Mouse (Mus musculus) E14TG2a.4 (cell line): Measurements from ENCODE around the gene Hadhb.

Experiments used
- H3K27me3 ChIP-seq: 2 replicates; pipeline ENCODE4 v1.6.1; 2014; ENCODE audit warnings: low read length, control low read depth; ENCODE audit not compliant: insufficient read depth
- H3K36me3 ChIP-seq: 2 replicates; pipeline ENCODE4 v1.6.1; 2014; ENCODE audit warnings: low read length, control low read depth; ENCODE audit not compliant: insufficient read depth
- H3K4me1 ChIP-seq: replicated peaks from 2 replicates; pipeline ENCODE4 v1.6.1; 2014; ENCODE audit warnings: low read depth, low read length, control low read depth
- H3K4me3 ChIP-seq: replicated peaks from 2 replicates; pipeline ENCODE4 v1.5.1; 2014; ENCODE audit warnings: mild to moderate bottlenecking, low read length
- H3K9me3 ChIP-seq: 2 replicates; pipeline ENCODE4 v1.6.1; 2014; ENCODE audit warnings: low read length, control low read depth
- CTCF ChIP-seq: conservative IDR thresholded peaks from 2 replicates; pipeline ENCODE4 v1.5.1; 2014; ENCODE audit warnings: low read length
- NANOG ChIP-seq: IDR thresholded peaks from 2 replicates; pipeline ENCODE4 v1.6.1; 2014; ENCODE audit warnings: borderline replicate concordance, low read length, mixed read lengths
- POU5F1 ChIP-seq: IDR thresholded peaks from 2 replicates; pipeline ENCODE4 v1.6.1; 2014; ENCODE audit warnings: low read length, borderline replicate concordance

Hadhb gene

DNA sequence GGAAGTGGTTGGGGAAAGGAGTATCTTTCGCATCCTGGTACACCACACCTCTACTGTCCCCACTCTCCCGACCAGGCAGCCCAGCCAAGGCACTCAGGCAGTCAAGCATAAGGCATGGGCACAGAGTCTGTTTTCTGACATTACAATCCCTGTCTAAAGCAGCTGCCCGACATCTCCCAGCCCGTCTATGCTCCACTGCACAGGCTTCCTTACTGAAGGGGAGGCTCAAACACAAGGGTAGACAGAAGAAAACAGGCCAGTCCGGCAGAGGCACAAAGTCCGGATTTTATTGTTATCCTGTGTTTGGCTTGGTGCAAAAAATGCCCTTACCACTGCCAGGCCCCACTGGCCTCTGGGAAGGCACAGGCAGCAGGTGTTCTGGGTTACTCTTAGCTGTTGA is 35.9 kb upstream of the Hadhb start:
- peaks cover 12% of the 10 kb centered on the region for H3K27me3 ChIP-seq
- no peaks in the 10 kb centered on the region for H3K9me3 ChIP-seq
- peaks cover 78% of the 10 kb centered on the region for H3K36me3 ChIP-seq
- no peak overlapping the region for H3K4me3 ChIP-seq
- peaks cover 39% of the 10 kb centered on the region for H3K4me1 ChIP-seq
- no peak for TF ChIP-seq POU5F1
- TF ChIP-seq CTCF, result no peak
- TF ChIP-seq NANOG, result no peak

DNA sequence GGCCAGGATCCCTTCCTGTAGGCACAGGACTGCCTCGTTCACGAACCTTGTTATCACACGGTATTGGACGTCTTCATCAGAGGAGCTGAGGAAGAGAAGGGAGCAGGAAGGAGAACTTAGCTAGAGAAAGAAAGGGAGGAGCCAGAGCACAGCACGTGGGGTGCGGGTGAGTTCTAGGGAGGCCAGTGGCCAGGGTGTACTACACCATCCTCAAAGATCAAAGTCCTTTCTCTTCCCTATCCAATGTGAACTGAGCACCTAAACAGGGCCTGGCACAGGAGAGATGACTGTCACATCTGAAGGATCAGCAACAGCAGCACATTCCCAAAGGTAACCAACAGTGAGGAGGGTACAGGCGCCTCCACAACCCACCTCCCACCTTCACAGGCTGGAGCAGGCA is 34.9 kb upstream of the Hadhb start:
- Histone ChIP-seq H3K4me3 (no peak overlapping the region), H3K36me3 (peaks cover 87% of the 10 kb centered on the region), H3K27me3 (peaks cover 7% of the 10 kb centered on the region), H3K9me3 (no peaks in the 10 kb centered on the region), H3K4me1 (peaks cover 35% of the 10 kb centered on the region)
- TF ChIP-seq NANOG (no peak), POU5F1 (no peak), CTCF (no peak)

DNA sequence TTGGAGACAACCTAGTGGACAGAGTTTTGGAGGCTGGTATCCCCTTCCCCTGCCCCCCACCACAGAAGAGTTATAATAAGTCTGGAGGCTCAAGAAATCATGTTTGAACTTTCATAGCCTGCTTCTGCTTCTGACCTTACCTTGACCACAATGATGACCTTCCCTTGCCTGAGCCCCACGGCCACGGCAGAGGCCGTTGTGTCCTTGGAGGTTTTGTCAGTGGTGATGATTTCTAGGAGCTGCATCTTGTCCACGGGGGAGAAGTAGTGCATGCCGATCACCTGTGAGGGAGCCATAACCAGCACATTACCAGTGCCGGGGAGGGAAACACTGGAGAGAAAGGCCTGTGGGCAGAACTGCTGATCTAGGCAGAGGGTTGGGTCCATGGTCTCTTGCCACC is 32.6 kb upstream of the Hadhb start:
- Histone ChIP-seq H3K27me3 (no peaks in the 10 kb centered on the region), H3K9me3 (no peaks in the 10 kb centered on the region), H3K36me3 (peaks cover 99% of the 10 kb centered on the region), H3K4me1 (peaks cover 21% of the 10 kb centered on the region), H3K4me3 (no peak overlapping the region)
- no peak for TF ChIP-seq POU5F1
- no peak for TF ChIP-seq CTCF
- no peak for TF ChIP-seq NANOG

DNA sequence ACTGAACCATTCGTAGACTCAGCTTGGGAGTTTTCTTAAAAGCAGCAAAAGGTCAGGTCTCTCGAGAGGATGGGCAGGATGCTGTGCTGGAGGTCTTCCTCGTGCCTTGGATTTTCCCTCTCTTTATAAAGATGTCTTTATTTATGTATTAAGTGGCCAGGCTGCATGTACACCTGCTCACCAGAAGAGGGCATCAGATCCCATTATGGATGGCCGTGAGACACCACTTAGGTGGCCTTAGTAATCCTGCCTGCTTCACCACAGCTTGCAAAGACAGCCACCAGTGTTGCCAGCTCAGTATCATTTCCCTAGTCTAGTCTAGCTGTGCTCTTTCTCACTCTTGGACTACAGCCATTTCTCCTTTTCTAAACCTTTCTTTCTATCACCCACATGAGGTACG is 29.5 kb upstream of the Hadhb start:
- no peaks in the 10 kb centered on the region for H3K9me3 ChIP-seq
- no peaks in the 10 kb centered on the region for H3K27me3 ChIP-seq
- H3K36me3 ChIP-seq, result peaks cover 98% of the 10 kb centered on the region
- H3K4me1 ChIP-seq, result peaks cover 9% of the 10 kb centered on the region
- H3K4me3 ChIP-seq, result no peak overlapping the region
- peak; percentile 88 for TF ChIP-seq CTCF
- TF ChIP-seq NANOG, result no peak

DNA sequence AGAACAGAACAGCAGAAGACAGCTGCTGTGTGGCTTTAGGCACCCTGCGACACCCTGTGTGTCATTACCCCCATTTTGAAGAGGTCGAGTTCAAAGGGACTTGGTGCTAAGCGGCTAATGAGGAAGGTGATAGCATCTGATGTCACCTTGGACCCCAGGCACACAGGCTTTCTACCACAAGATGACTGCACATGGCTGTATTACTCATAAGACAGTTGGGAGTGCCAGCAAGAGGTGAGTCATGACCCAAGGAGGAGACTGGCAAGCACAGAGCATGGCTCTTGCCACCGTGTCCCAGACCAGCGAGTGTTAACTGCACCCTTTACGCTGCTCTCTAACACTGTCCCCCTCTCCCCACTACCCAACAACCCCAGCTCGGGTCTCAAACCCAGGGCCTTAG is 28.3 kb upstream of the Hadhb start:
- H3K27me3 ChIP-seq, result no peaks in the 10 kb centered on the region
- no peaks in the 10 kb centered on the region for H3K4me1 ChIP-seq
- no peaks in the 10 kb centered on the region for H3K9me3 ChIP-seq
- H3K4me3 ChIP-seq, result no peak overlapping the region
- peaks cover 93% of the 10 kb centered on the region for H3K36me3 ChIP-seq
- TF ChIP-seq POU5F1 (no peak), NANOG (no peak), CTCF (no peak)

DNA sequence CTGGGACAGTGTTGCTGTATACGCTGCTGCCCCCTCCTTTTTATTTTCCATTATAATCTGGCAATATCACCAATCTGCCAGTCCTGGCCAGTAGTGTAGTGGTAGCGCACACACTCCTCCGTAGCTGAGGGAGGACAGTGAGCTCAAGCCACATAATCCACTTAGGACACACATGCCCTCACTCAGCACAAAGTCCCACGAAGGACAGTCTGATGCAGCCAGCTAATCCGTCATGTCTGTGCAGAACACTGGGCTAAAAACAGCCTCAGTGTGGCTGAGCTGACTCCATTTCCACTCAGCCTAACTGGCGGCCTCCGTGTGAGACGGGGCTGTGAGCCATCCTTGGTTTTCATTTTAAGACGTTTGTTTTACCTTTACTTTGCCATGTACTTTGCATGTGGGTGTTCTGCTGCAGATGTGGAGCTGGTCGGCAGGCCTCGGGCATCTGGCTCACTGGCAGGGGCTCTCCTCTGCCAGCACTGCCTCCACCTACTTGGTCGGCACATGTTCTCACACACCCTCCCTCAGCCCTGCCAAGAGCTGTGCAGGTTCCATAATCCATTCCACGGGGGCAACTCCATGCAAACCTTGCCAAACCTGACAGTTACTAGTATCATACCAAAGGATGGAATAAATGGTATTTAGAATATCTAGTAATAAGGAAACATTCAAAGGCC is 27.0 kb upstream of the Hadhb start:
- no peak overlapping the region for H3K4me3 ChIP-seq
- H3K4me1 ChIP-seq, result no peaks in the 10 kb centered on the region
- TF ChIP-seq CTCF (no peak), POU5F1 (no peak), NANOG (no peak)
- H3K9me3 ChIP-seq, result no peaks in the 10 kb centered on the region
- H3K36me3 ChIP-seq, result peaks cover 93% of the 10 kb centered on the region
- no peaks in the 10 kb centered on the region for H3K27me3 ChIP-seq

DNA sequence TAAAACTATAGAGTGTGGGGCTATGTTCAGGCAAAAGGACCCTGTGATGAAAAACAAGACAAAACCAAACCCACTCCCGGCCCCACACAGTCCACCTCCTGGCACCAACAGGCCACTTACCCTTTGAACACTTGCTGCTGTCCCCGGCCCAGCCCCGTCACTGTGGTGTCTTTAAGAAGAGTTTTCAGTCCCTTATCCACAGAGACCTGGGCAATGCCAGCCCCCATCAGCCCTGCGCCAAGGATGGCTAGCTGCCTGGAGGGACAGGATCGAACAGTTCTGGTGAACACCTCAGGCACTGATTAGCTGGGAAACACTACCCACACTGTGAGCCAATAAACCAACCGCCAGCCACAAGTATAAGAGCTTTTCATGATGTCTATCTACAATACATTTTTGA is 26.4 kb upstream of the Hadhb start:
- peaks cover 93% of the 10 kb centered on the region for H3K36me3 ChIP-seq
- no peaks in the 10 kb centered on the region for H3K4me1 ChIP-seq
- no peak overlapping the region for H3K4me3 ChIP-seq
- TF ChIP-seq CTCF, result no peak
- TF ChIP-seq POU5F1, result no peak
- no peak for TF ChIP-seq NANOG
- no peaks in the 10 kb centered on the region for H3K27me3 ChIP-seq
- no peaks in the 10 kb centered on the region for H3K9me3 ChIP-seq

DNA sequence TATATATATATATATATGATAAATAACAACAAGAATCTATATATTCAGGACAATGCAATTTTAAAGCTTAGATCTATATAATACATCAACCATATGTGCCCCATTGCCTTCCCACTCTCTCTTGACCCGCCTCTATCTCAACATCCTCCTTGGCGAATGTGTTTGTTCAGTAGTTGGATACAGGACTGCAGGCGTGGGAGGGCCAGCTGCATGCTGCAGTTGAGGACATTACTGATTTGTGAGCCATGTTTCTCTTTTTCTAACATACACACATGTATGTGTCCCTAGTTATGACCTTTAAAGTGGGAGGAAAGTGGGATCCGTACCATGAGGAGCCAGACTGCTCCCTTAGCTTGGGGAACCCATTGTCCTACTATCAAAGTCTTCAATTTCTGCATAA is 23.8 kb upstream of the Hadhb start:
- Histone ChIP-seq H3K9me3 (no peaks in the 10 kb centered on the region), H3K4me3 (no peak overlapping the region), H3K4me1 (no peaks in the 10 kb centered on the region), H3K27me3 (no peaks in the 10 kb centered on the region), H3K36me3 (peaks cover 92% of the 10 kb centered on the region)
- TF ChIP-seq CTCF (no peak), NANOG (no peak), POU5F1 (no peak)

DNA sequence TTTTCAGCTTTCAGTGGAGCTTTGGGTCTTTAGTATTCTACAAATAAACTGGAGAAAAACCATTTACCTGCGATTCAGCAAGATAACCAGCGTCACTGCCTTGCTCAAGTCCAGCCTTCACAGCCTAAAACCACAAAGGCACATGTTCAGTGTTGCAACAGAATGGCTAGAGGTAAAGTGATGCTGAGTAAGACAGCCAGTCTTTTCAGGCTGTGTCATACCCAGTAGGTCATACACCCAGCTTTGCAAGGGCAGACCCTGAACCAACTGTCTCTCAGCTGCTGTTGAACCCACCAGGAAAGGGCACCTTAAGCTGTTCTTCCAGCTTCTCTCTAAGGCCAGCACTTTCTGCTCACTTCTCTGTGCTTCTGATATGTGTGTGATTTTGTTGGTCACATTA is 22.9 kb upstream of the Hadhb start:
- Histone ChIP-seq H3K27me3 (no peaks in the 10 kb centered on the region), H3K4me3 (no peak overlapping the region), H3K36me3 (peaks cover 82% of the 10 kb centered on the region), H3K4me1 (no peaks in the 10 kb centered on the region), H3K9me3 (no peaks in the 10 kb centered on the region)
- no peak for TF ChIP-seq CTCF
- TF ChIP-seq POU5F1, result no peak
- TF ChIP-seq NANOG, result no peak

DNA sequence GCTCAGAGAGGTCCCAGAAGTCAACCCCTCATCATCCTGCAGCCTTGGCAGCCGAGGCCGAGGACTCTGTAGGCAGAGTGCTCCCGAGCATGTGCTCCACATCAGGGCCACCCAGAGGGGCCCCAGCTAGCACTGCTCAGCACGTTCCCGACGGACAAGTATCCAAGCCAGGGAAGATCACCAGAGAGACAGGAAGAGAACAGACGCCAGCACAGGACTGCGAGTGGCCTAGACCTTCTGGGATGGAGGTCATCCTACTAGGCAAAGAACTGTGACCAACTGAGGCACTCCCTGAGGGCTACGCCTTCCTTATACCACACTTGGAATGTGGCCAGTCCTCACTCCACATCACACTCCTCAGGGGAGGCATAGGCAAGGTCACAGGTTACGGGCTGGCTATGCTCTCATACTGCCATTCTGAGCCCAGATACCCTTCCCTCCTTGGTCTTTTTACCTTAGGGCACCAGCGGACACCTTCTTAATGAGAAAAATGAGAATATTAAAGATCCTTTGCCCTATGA is 19.3 kb upstream of the Hadhb start:
- Histone ChIP-seq H3K9me3 (no peaks in the 10 kb centered on the region), H3K27me3 (no peaks in the 10 kb centered on the region), H3K4me3 (no peak overlapping the region), H3K4me1 (no peaks in the 10 kb centered on the region), H3K36me3 (peaks cover 75% of the 10 kb centered on the region)
- no peak for TF ChIP-seq CTCF
- TF ChIP-seq POU5F1, result no peak
- no peak for TF ChIP-seq NANOG
